ENCODE assay signal across 24 mouse cellular contexts in genomic region chr13:32036902-32037301, GRCm38 (mm10).
"Had no signal": no experiment of that assay in that cellular context is flagged by ENCODE, and none has a peak within 500 bp of the region (broad histone marks: within the 10 kb centered on the region; RNA-seq: fewer than 3 reads in every experiment).

No protein-coding gene starts in this region.

- H3K9me3 ChIP-seq: limb, embryonic 15.5 days; lung, embryonic 15.5 days; midbrain, embryonic 12.5 days; midbrain, embryonic 15.5 days; neural tube, embryonic 13.5 days; stomach, embryonic 15.5 days had no signal

- H3K4me2 ChIP-seq: limb, embryonic 15.5 days; liver, embryonic 11.5 days; lung, embryonic 15.5 days; midbrain, embryonic 12.5 days; midbrain, embryonic 15.5 days; neural tube, embryonic 13.5 days; stomach, embryonic 15.5 days had no signal

- H3K27ac ChIP-seq: left cerebral cortex, adult 2 months; limb, embryonic 15.5 days; liver, embryonic 14.5 days; lung, embryonic 15.5 days; midbrain, embryonic 12.5 days; midbrain, embryonic 15.5 days; neural tube, embryonic 13.5 days; stomach, embryonic 15.5 days had no signal

- H3K4me1 ChIP-seq: lung, embryonic 15.5 days; midbrain, embryonic 12.5 days had no signal

- H3K36me3 ChIP-seq: limb, embryonic 15.5 days; lung, embryonic 15.5 days; midbrain, embryonic 12.5 days; midbrain, embryonic 15.5 days; neural tube, embryonic 13.5 days; stomach, embryonic 15.5 days had no signal

- ATAC-seq: intestine, postnatal 0 days; liver, postnatal 0 days; midbrain, embryonic 15.5 days had no signal

- H3K27me3 ChIP-seq: midbrain, embryonic 12.5 days; midbrain, embryonic 15.5 days; neural tube, embryonic 13.5 days; stomach, embryonic 15.5 days had no signal

- H3K4me3 ChIP-seq: left cerebral cortex, adult 2 months; limb, embryonic 15.5 days; lung, embryonic 15.5 days; midbrain, embryonic 12.5 days; midbrain, embryonic 15.5 days; myocyte; neural tube, embryonic 13.5 days; stomach, embryonic 15.5 days had no signal

- DNase-seq: kidney, adult 2 months; kidney, postnatal 10 days; kidney, postnatal 36 days; layer of hippocampus, postnatal 36 days; liver, postnatal 0 days; lung, postnatal 14 days; lung, postnatal 4 days; retina, postnatal 1 day; right cerebral cortex, postnatal 25 days; spleen, adult 18-20 months; thymus, adult 2 months; thymus, postnatal 14 days; thymus, postnatal 4 days had no signal

- H3K9ac ChIP-seq: limb, embryonic 15.5 days; liver, embryonic 14.5 days; liver, postnatal 0 days; lung, embryonic 15.5 days; midbrain, embryonic 12.5 days; midbrain, embryonic 15.5 days; neural tube, embryonic 13.5 days; stomach, embryonic 15.5 days had no signal
